8 mouse cellular contexts compared by ENCODE assay signal in the genomic region with DNA sequence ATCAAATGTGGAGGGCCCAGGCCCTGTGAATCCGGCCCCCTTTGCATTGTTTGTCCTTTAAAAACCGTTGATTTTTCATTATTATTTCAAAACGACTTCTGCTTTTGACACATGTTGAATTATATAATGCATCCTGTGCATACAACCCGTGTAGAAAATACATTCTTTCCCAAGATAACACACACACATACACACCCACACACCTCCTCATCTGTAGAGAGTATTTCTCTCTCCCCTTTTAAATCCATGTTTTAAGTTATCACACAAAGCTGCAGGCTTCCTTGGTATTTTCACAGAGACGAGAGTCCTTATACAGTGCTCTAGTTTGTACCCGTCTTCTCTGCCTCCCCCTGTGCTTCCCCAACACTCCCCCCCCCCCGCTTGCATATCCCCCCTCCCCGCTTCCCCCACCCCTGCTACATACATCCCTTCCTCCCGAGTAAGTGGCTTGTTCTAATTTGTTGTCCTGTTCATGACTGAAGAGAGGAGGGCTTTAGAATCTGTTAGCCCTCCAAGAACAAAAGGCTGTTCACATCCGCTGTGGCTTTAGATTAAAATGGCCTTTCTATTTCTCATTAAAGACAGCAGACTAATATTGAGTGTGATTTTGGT.
DNase-seq lines count a peak whose midpoint lies in the region; ATAC-seq and TF ChIP-seq lines count a peak whose summit lies in the region.

No protein-coding gene starts in this region.

- H3K27ac ChIP-seq in heart, adult 2 months: peak overlapping the region; percentile 40
- H3K27ac ChIP-seq in lung, postnatal 0 days (ENCODE audit: low read length): peak overlapping the region; percentile 78
- H3K27ac ChIP-seq in limb, embryonic 10.5 days: peak overlapping the region; percentile 90
- peak overlapping the region; percentile 74 for H3K27ac ChIP-seq in stomach, embryonic 15.5 days

- H3K27me3 ChIP-seq in heart, adult 2 months (ENCODE audit: control insufficient read depth, insufficient read depth, low read length): no peaks in the 10 kb centered on the region
- H3K27me3 ChIP-seq in lung, postnatal 0 days (replicated peaks; ENCODE audit: insufficient read depth, low read length): no peaks in the 10 kb centered on the region
- no peaks in the 10 kb centered on the region for H3K27me3 ChIP-seq in limb, embryonic 10.5 days (ENCODE audit: low read depth, poor library complexity, severe bottlenecking)
- H3K27me3 ChIP-seq in stomach, embryonic 15.5 days (replicated peaks): no peaks in the 10 kb centered on the region

- no peak for TF ChIP-seq POLR2A in heart, adult 2 months (IDR thresholded peaks at IDR 0.05; ENCODE audit: insufficient read depth, low read depth, low read length)

- H3K79me2 ChIP-seq in heart, adult 2 months (replicated peaks; ENCODE audit: control insufficient read depth, insufficient read depth, low read length): no peaks in the 10 kb centered on the region

- no peaks in the 10 kb centered on the region for H3K9me3 ChIP-seq in lung, postnatal 0 days (ENCODE audit: low read length)
- no peaks in the 10 kb centered on the region for H3K9me3 ChIP-seq in limb, embryonic 10.5 days (replicated peaks)
- H3K9me3 ChIP-seq in stomach, embryonic 15.5 days: no peaks in the 10 kb centered on the region

- no peak overlapping the region for H3K4me2 ChIP-seq in lung, postnatal 0 days (replicated peaks; ENCODE audit: low read depth, low read length)
- no peak overlapping the region for H3K4me2 ChIP-seq in stomach, embryonic 15.5 days

- H3K4me1 ChIP-seq in heart, adult 2 months (ENCODE audit: control insufficient read depth, insufficient read depth, low read length): no peaks in the 10 kb centered on the region; the same call in 1 of the 2 replicates
- peaks cover 16% of the 10 kb centered on the region; the same call in 1 of the 2 replicates for H3K4me1 ChIP-seq in lung, postnatal 0 days (ENCODE audit: insufficient read depth, low read depth, low read length)
- H3K4me1 ChIP-seq in limb, embryonic 10.5 days: peaks cover 34% of the 10 kb centered on the region
- peaks cover 19% of the 10 kb centered on the region for H3K4me1 ChIP-seq in stomach, embryonic 15.5 days

- H3K4me3 ChIP-seq in heart, adult 2 months: no peak overlapping the region
- H3K4me3 ChIP-seq in lung, postnatal 0 days (ENCODE audit: low read depth, low read length): no peak overlapping the region
- H3K4me3 ChIP-seq in limb, embryonic 10.5 days: peak overlapping the region; percentile 30
- H3K4me3 ChIP-seq in stomach, embryonic 15.5 days (replicated peaks): no peak overlapping the region

- H3K36me3 ChIP-seq in heart, adult 2 months (ENCODE audit: control insufficient read depth, insufficient read depth, low read length): no peaks in the 10 kb centered on the region
- no peaks in the 10 kb centered on the region for H3K36me3 ChIP-seq in lung, postnatal 0 days (ENCODE audit: insufficient read depth, low read length)
- no peaks in the 10 kb centered on the region for H3K36me3 ChIP-seq in limb, embryonic 10.5 days
- H3K36me3 ChIP-seq in stomach, embryonic 15.5 days: no peaks in the 10 kb centered on the region

- no peak for DNase-seq in heart, adult 2 months
- no peak for DNase-seq in heart, adult 11 months
- no peak for DNase-seq in lung, postnatal 0 days (ENCODE audit: low spot score)
- no peak for DNase-seq in lung, postnatal 10 days
- DNase-seq in limb, embryonic 10.5 days (ENCODE audit: low spot score): no peak
- DNase-seq in embryo, embryonic 10 days (ENCODE audit: low spot score): no peak
- no peak for DNase-seq in urinary bladder, postnatal 14 days (ENCODE audit: low spot score)

- 0 out of 2 replicates have a peak, but pooled peaks have one; percentile 1 for ATAC-seq in lung, postnatal 0 days
- ATAC-seq in stomach, embryonic 15.5 days (ENCODE audit: insufficient read depth, low FRiP score, low read depth): no peak

- no peak for TF ChIP-seq EP300 in heart, adult 2 months (IDR thresholded peaks at IDR 0.05; ENCODE audit: insufficient read depth, low read depth, low read length)
- no peak for TF ChIP-seq EP300 in lung, postnatal 0 days (IDR thresholded peaks at IDR 0.05)

- H3K9ac ChIP-seq in heart, adult 2 months (ENCODE audit: low read depth, low read length): no peak overlapping the region
- no peak overlapping the region for H3K9ac ChIP-seq in lung, postnatal 0 days (replicated peaks; ENCODE audit: low read depth)
- no peak overlapping the region for H3K9ac ChIP-seq in stomach, embryonic 15.5 days

- intact Hi-C loops in heart, adult 2 months (cut with DNase I): no loop called here

- 59% methylated on average over 10 of the region's 10 CpGs for WGBS in heart, adult 2 months
- 20% methylated on average over 9 of the region's 10 CpGs for WGBS in lung, postnatal 0 days
- WGBS in limb, embryonic 10.5 days: 37% methylated on average over 10 of the region's 10 CpGs
- 39% methylated on average over 10 of the region's 10 CpGs for WGBS in stomach, embryonic 15.5 days

- TF ChIP-seq CTCF in heart, adult 2 months (IDR thresholded peaks at IDR 0.05): no peak
- TF ChIP-seq CTCF in lung, postnatal 0 days (IDR thresholded peaks at IDR 0.05): no peak

Comparison
In these comparisons a context has a peak if more than half of its experiments do, and no peak if none do; other contexts are left out.
1. H3K27ac ChIP-seq: peak in every context shown above with its lines; median percentile 90 in limb, embryonic 10.5 days; 78 in lung, postnatal 0 days; 74 in stomach, embryonic 15.5 days; 40 in heart, adult 2 months.